Mouse (Mus musculus): Measurements from ENCODE around the gene Mamdc4.
"Not testable (repeated sequence)": the region's sequence is repeated elsewhere in the genome, so short reads cannot be mapped to it uniquely, and the experiment has no call there.

The Mamdc4 gene

GRCm38 (mm10) chr2:25560551-25560950 is 14.1 kb downstream of the Mamdc4 start:
- no peak for DNase-seq (ENCODE audit: low read depth, low spot score)

- DNase-seq (ENCODE audit: low read depth, low spot score) = no peak
Measured at GRCm38 (mm10) chr2:25558774-25559173, 15.9 kb downstream of the Mamdc4 start.

GRCm38 (mm10) chr2:25557964-25558360 is 16.7 kb downstream of the Mamdc4 start:
- no peak for DNase-seq (ENCODE audit: low read depth, low spot score)

GRCm38 (mm10) chr2:25557221-25557963 is 17.3 kb downstream of the Mamdc4 start, which contains the start of gene Edf1:
Gene Edf1, plus strand, starts transcription at chr2:25557847.
- peak; percentile 94 for DNase-seq (ENCODE audit: low read depth, low spot score)

- DNase-seq (ENCODE audit: low read depth, low spot score) = no peak
Measured at GRCm38 (mm10) chr2:25556296-25556695, 18.3 kb downstream of the Mamdc4 start.

GRCm38 (mm10) chr2:25555479-25555878 is 19.2 kb downstream of the Mamdc4 start:
- not testable (repeated sequence) for DNase-seq (ENCODE audit: low read depth, low spot score)

GRCm38 (mm10) chr2:25553171-25553786 is 21.4 kb downstream of the Mamdc4 start:
- DNase-seq (ENCODE audit: low read depth, low spot score) = not testable (repeated sequence)

GRCm38 (mm10) chr2:25551186-25551585 is 23.5 kb downstream of the Mamdc4 start:
- DNase-seq (ENCODE audit: low read depth, low spot score) = peak; percentile 39

- no peak for DNase-seq (ENCODE audit: low read depth, low spot score)
Measured at GRCm38 (mm10) chr2:25549021-25549991, 25.3 kb downstream of the Mamdc4 start.

- DNase-seq (ENCODE audit: low read depth, low spot score) = peak; percentile 99
Measured at GRCm38 (mm10) chr2:25546811-25547491, 27.7 kb downstream of the Mamdc4 start, which contains the start of gene Traf2. Gene Traf2, minus strand, starts transcription at chr2:25546940.

- DNase-seq (ENCODE audit: low read depth, low spot score) = no peak
Measured at GRCm38 (mm10) chr2:25545996-25546810, 28.4 kb downstream of the Mamdc4 start.

GRCm38 (mm10) chr2:25541644-25542367 is 32.8 kb downstream of the Mamdc4 start:
- DNase-seq (ENCODE audit: low read depth, low spot score) = no peak

GRCm38 (mm10) chr2:25540541-25540948 is 34.1 kb downstream of the Mamdc4 start:
- DNase-seq (ENCODE audit: low read depth, low spot score) = no peak

- no peak for DNase-seq (ENCODE audit: low read depth, low spot score)
Measured at GRCm38 (mm10) chr2:25536531-25536930, 38.1 kb downstream of the Mamdc4 start.

- DNase-seq (ENCODE audit: low read depth, low spot score) = no peak
Measured at GRCm38 (mm10) chr2:25534866-25535182, 39.8 kb downstream of the Mamdc4 start.

- DNase-seq (ENCODE audit: low read depth, low spot score) = no peak
Measured at GRCm38 (mm10) chr2:25534178-25534865, 40.3 kb downstream of the Mamdc4 start.

- no peak for DNase-seq (ENCODE audit: low read depth, low spot score)
Measured at GRCm38 (mm10) chr2:25533707-25534106, 40.9 kb downstream of the Mamdc4 start.

- DNase-seq (ENCODE audit: low read depth, low spot score) = no peak
Measured at GRCm38 (mm10) chr2:25526510-25527302, 47.9 kb downstream of the Mamdc4 start.

Data from mesoderm, embryonic 11.5 days (tissue).